Mouse (Mus musculus) G1E-ER4 (cell line): ENCODE data around the gene Gli2. TPM values are rescaled to one million over a fixed set of nuclear protein-coding genes. Genes with fewer than 3 reads are reported as not detected.

Experiments
- GATA1 ChIP-seq: IDR thresholded peaks from one replicate; pipeline ENCODE4 v1.8.0; 2012; ENCODE audit warnings: low read length, inconsistent platforms
- polyA plus RNA-seq: library from polyadenylated mRNA; stranded (reverse); fragments of >175 nt; gene quantifications from 2 replicates; pipeline ENCODE4 v1.2.3, GENCODE M21; 2012

Gli2 gene
- polyA plus RNA-seq, 1 experiment: not detected

- TF ChIP-seq GATA1: no peak
These were observed 106.2 kb downstream of the Gli2 start for GRCm38 (mm10) chr1:118947221-118947620.

GRCm38 (mm10) chr1:118941336-118941735, 112.1 kb downstream of the Gli2 start:
- no peak for TF ChIP-seq GATA1

- TF ChIP-seq GATA1: no peak
These were observed 113.1 kb downstream of the Gli2 start for GRCm38 (mm10) chr1:118940269-118940840.

- no peak for TF ChIP-seq GATA1
These were observed 115.2 kb downstream of the Gli2 start for GRCm38 (mm10) chr1:118938206-118938605.

- no peak for TF ChIP-seq GATA1
These were observed 117.3 kb downstream of the Gli2 start for GRCm38 (mm10) chr1:118936108-118936507.

GRCm38 (mm10) chr1:118935518-118935917, 117.9 kb downstream of the Gli2 start:
- no peak for TF ChIP-seq GATA1

- TF ChIP-seq GATA1: no peak
These were observed 121.3 kb downstream of the Gli2 start for GRCm38 (mm10) chr1:118932167-118932566.

- TF ChIP-seq GATA1: no peak
These were observed 125.7 kb downstream of the Gli2 start for GRCm38 (mm10) chr1:118927543-118928354.

- TF ChIP-seq GATA1: no peak
These were observed 126.9 kb downstream of the Gli2 start for GRCm38 (mm10) chr1:118926556-118926955.

- TF ChIP-seq GATA1: no peak
These were observed 131.2 kb downstream of the Gli2 start for GRCm38 (mm10) chr1:118922189-118922588.

- no peak for TF ChIP-seq GATA1
These were observed 135.7 kb downstream of the Gli2 start for GRCm38 (mm10) chr1:118917520-118918220.

- TF ChIP-seq GATA1: no peak
These were observed 136.8 kb downstream of the Gli2 start for GRCm38 (mm10) chr1:118916477-118917075.

- no peak for TF ChIP-seq GATA1
These were observed 139.7 kb downstream of the Gli2 start for GRCm38 (mm10) chr1:118913414-118914385.

GRCm38 (mm10) chr1:118912929-118913328, 140.5 kb downstream of the Gli2 start:
- TF ChIP-seq GATA1: no peak

- no peak for TF ChIP-seq GATA1
These were observed 142.0 kb downstream of the Gli2 start for GRCm38 (mm10) chr1:118911427-118911727.
